Mouse (Mus musculus) olfactory bulb, adult 2 months (tissue): ENCODE results near the gene Upf3b. TPM values are rescaled to one million over a fixed set of nuclear protein-coding genes. Genes with fewer than 3 reads are reported as not detected.
A peak's percentile ranks its signal among the peaks of the same experiment; 100 is the strongest.

ENCODE experiments used
- H3K27ac ChIP-seq: fragments of 200-500 bp; 2 replicates; pipeline ENCODE4 v1.5.1; 2012; ENCODE audit warnings: low read depth, low read length; ENCODE audit not compliant: insufficient read depth
- H3K4me1 ChIP-seq: fragments of 200-500 bp; 2 replicates; pipeline ENCODE4 v1.6.1; 2012; ENCODE audit warnings: low read length; ENCODE audit not compliant: control insufficient read depth, insufficient read depth
- H3K4me3 ChIP-seq: fragments of 200-500 bp; 2 replicates; pipeline ENCODE4 v1.5.1; 2012; ENCODE audit warnings: mild to moderate bottlenecking, low read depth, low read length, moderate library complexity; ENCODE audit not compliant: insufficient read depth
- CTCF ChIP-seq: fragments of 200-500 bp; IDR thresholded peaks from 2 replicates; pipeline ENCODE4 v1.5.1; 2012; ENCODE audit warnings: low read depth, mild to moderate bottlenecking, low read length, moderate library complexity; ENCODE audit not compliant: insufficient read depth
- POLR2A ChIP-seq: fragments of 200-500 bp; IDR thresholded peaks from 2 replicates; pipeline ENCODE4 v1.6.1; 2012; ENCODE audit warnings: mild to moderate bottlenecking, low read depth, low read length, moderate library complexity; ENCODE audit not compliant: insufficient read depth
- WGBS: fragments of 180-500 bp; shearing (Covaris S2); methylation state at CpG from one replicate; pipeline ENCODE4 v1.1.7; 2018; 5-methylcytosine and 5-hydroxymethylcytosine counted together
- polyA plus RNA-seq: library from polyadenylated mRNA; stranded (reverse); fragments of >200 nt; gene quantifications from 2 replicates; pipeline ENCODE4 v1.2.4, GENCODE M21; 2012; ENCODE audit warnings: low replicate concordance; ENCODE audit not compliant: missing spikeins, insufficient read depth, insufficient read length

Upf3b gene
- polyA plus RNA-seq, 1 experiment: not detected

- H3K27ac ChIP-seq: no peak overlapping the region
- no peak for TF ChIP-seq POLR2A
- peaks cover 13% of the 10 kb centered on the region for H3K4me1 ChIP-seq
- whole genome bisulfite sequencing: 18% methylated on average over 70 of the region's 70 CpGs
- H3K4me3 ChIP-seq: peak overlapping the region; percentile 13
Measured at GRCm38 (mm10) chrX:37048890-37049823, 61.0 kb downstream of the Upf3b start.

- 17% methylated on average over 37 of the region's 38 CpGs for WGBS
Measured at GRCm38 (mm10) chrX:37048066-37048889, 61.8 kb downstream of the Upf3b start, which contains the start of gene Sowahd. Sowahd (plus strand) TSS chrX:37048845.

DNA sequence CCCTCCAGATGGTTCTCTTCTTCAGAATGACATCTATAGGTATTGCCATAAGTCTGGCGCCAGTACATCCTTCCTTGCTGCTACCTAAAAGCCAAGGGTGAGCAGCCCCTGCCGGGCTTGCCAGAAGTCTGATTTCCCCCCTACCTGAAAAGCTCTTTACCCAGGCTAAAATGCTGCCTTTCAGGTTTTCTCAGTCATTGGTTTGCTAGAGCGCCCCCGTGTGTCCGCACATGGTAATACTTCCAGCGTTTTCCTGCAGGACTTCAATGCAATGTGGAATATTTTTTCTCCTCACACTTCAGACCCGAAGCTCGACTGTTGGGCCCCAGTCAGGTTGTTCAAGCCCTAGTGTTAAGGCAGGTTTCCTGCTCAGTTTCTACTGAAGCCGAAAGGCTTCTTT, 67.4 kb downstream of the Upf3b start:
- 23% methylated on average over 9 of the region's 9 CpGs for WGBS
- Histone ChIP-seq H3K4me3 (no peak overlapping the region), H3K4me1 (no peaks in the 10 kb centered on the region), H3K27ac (no peak overlapping the region)
- TF ChIP-seq CTCF (no peak), POLR2A (no peak)

More at GRCm38 (mm10) chrX:37048066-37048889, 61.8 kb downstream of the Upf3b start, which contains the start of gene Sowahd:
- Histone ChIP-seq H3K27ac (no peak within 1 kb of the TSS), H3K4me1 (peaks cover 13% of the 10 kb centered on the region), H3K4me3 (peak within 1 kb of the TSS; percentile 13)
- TF ChIP-seq CTCF: no peak
- TF ChIP-seq POLR2A: no peak

Other genes starting within 250 kb of the Upf3b start
- gene Ube2a, start 236.4 kb downstream of the Upf3b start, polyA plus RNA-seq: not detected in 2 replicates
- gene C330007P06Rik, start 236.2 kb downstream of the Upf3b start, polyA plus RNA-seq: not detected in 2 replicates
- not detected in 2 replicates for gene Nkrf, start 207.4 kb downstream of the Upf3b start, polyA plus RNA-seq
- gene Sept6, start 118.5 kb downstream of the Upf3b start, polyA plus RNA-seq: not detected in 2 replicates
- gene Sowahd, start 61.5 kb downstream of the Upf3b start, polyA plus RNA-seq: not detected in 2 replicates
- gene Rpl39, start 24.9 kb downstream of the Upf3b start, polyA plus RNA-seq: not detected in 2 replicates
- not detected in 2 replicates for gene Nkap, start 16.5 kb upstream of the Upf3b start, polyA plus RNA-seq
- not detected in 2 replicates for gene Akap14, start 58.5 kb upstream of the Upf3b start, polyA plus RNA-seq
- not detected in 2 replicates for gene Ndufa1, start 80.8 kb upstream of the Upf3b start, polyA plus RNA-seq
- gene Rnf113a1, start 80.9 kb upstream of the Upf3b start, polyA plus RNA-seq: not detected in 2 replicates
- not detected in 2 replicates for gene Gm9, start 100.7 kb upstream of the Upf3b start, polyA plus RNA-seq
- gene Rhox1, start 111.9 kb upstream of the Upf3b start, polyA plus RNA-seq: not detected in 2 replicates
- not detected in 2 replicates for gene Rhox2a, start 134.7 kb upstream of the Upf3b start, polyA plus RNA-seq
- gene Rhox3a, start 139.6 kb upstream of the Upf3b start, polyA plus RNA-seq: not detected in 2 replicates
- gene Rhox4a, start 155.0 kb upstream of the Upf3b start, polyA plus RNA-seq: not detected in 2 replicates